Mouse (Mus musculus): Measurements from ENCODE around the gene Vmn1r122. TPM values are rescaled to one million over a fixed set of nuclear protein-coding genes. Genes with fewer than 3 reads are reported as not detected.
"Not testable (repeated sequence)": the region's sequence is repeated elsewhere in the genome, so short reads cannot be mapped to it uniquely, and the experiment has no call there.

The Vmn1r122 gene
- not detected for total RNA-seq (2021)

DNA sequence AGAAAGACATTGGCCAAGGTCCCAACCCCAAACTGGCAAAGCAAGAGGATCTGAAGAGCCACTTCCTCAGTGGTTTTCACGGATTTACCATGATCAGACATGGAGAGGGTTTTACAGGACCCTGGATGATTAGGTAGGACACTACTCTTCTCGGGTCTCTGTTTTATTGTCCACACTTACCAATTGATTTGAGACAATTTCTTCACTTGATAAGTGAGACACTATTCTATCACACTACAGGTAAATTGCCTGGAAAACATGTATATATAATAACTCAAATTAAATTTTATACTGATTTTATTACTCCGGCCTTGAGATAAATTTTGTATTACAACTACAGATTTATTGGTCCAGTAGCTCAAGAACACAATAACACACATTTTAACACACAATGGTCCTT, at the start of gene Vmn1r122:
Gene Vmn1r122, minus strand, starts transcription at position 101 of the 400 bp plus-strand sequence.
- DNase-seq; intact Hi-C loops (cut with DNase I): not testable (repeated sequence)

DNA sequence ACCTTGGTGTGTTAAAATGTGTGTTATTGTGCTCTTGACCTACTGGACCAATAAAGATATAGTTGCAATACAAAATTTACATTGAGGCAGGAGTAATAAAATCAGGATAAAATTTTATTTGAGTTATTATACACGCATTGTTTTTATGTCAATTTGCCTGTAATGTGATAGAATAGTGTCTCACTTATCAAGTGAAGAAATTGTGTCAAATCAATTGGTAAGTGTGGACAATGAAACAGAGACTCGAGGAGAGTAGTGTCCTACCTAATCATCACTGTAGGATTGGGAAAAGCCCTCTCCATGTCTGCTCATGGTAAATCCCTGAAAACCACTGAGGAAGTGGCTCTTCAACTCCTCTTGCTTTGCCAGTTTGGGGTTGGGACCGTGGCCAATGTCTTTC, 28.0 kb upstream of the Vmn1r122 start, which contains the start of gene Vmn1r123:
Gene Vmn1r123, plus strand, starts transcription at position 301 of the 400 bp plus-strand sequence.
- DNase-seq; intact Hi-C loops (cut with DNase I): not testable (repeated sequence)

DNA sequence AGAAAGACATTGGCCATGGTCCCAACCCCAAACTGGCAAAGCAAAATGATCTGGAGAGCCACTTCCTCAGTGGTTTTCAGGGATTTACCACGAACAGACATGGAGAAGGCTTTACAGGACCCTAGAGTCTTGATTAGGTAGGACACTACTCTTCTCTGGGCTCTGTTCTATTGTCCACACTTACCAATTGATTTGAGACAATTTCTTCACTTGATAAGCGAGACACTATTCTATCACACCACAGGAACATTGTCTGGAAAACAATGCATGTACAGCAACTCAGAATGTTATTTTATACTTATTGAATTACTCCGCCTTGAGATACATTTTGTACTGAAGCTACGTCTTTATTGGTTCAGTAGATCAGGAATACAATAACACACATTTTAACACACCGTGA, 35.5 kb downstream of the Vmn1r122 start, which contains the start of gene Vmn1r121:
Gene Vmn1r121, minus strand, starts transcription at position 101 of the 400 bp plus-strand sequence.
- intact Hi-C loops (cut with DNase I); DNase-seq: not testable (repeated sequence)

Other genes with a start within 250 kb of the Vmn1r122 start
- gene Vmn1r118, start 221.8 kb downstream of the Vmn1r122 start, total RNA-seq (2021), result not detected
- not detected for gene Vmn1r119, start 121.7 kb downstream of the Vmn1r122 start, total RNA-seq (2021)
- gene Vmn1r120, start 80.3 kb downstream of the Vmn1r122 start, total RNA-seq (2021), result not detected
- gene Vmn1r121, start 35.6 kb downstream of the Vmn1r122 start, total RNA-seq (2021), result not detected
- not detected for gene Vmn1r123, start 28.1 kb upstream of the Vmn1r122 start, total RNA-seq (2021)
- not detected for gene Gm5157, start 56.3 kb upstream of the Vmn1r122 start, total RNA-seq (2021)
- not detected for gene Vmn1r124, start 126.5 kb upstream of the Vmn1r122 start, total RNA-seq (2021)
- gene Vmn1r125, start 138.1 kb upstream of the Vmn1r122 start, total RNA-seq (2021), result not detected
- not detected for gene Vmn1r126, start 167.3 kb upstream of the Vmn1r122 start, total RNA-seq (2021)
- not detected for gene Vmn1r127, start 185.7 kb upstream of the Vmn1r122 start, total RNA-seq (2021)
- gene Vmn1r128, start 215.2 kb upstream of the Vmn1r122 start, total RNA-seq (2021), result not detected
- not detected for gene Vmn1r129, start 227.2 kb upstream of the Vmn1r122 start, total RNA-seq (2021)

All from heart, postnatal 10 days (tissue).